Mouse (Mus musculus) forebrain, embryonic 13.5 days (tissue): Measurements from ENCODE around the gene Tfr2. TPM values are rescaled to one million over a fixed set of nuclear protein-coding genes. Genes with fewer than 3 reads are reported as not detected.
"Not testable (repeated sequence)": the region's sequence is repeated elsewhere in the genome, so short reads cannot be mapped to it uniquely, and the experiment has no call there.

Experiments used
- ATAC-seq: fragments of 200-750 bp; cut with Nextera tagmentation; 2 replicates; pipeline ENCODE4 v1.8.0; 2017
- H3K27ac ChIP-seq: fragments of 300-500 bp; sonication (generic); 2 replicates; pipeline ENCODE4 v1.5.1; 2015; ENCODE audit warnings: inconsistent platforms, mild to moderate bottlenecking, moderate library complexity
- H3K27me3 ChIP-seq: fragments of 300-500 bp; sonication (generic); 2 replicates; pipeline ENCODE4 v1.6.1; 2015; ENCODE audit warnings: mild to moderate bottlenecking, inconsistent platforms
- H3K36me3 ChIP-seq: fragments of 300-500 bp; sonication (generic); 2 replicates; pipeline ENCODE4 v1.6.1; 2015; ENCODE audit warnings: mild to moderate bottlenecking, inconsistent platforms; ENCODE audit not compliant: poor library complexity, severe bottlenecking
- H3K4me1 ChIP-seq: fragments of 300-500 bp; sonication (generic); 2 replicates; pipeline ENCODE4 v1.6.1; 2015; ENCODE audit warnings: inconsistent platforms
- H3K4me2 ChIP-seq: fragments of 300-500 bp; sonication (generic); 2 replicates; pipeline ENCODE4 v1.6.1; 2015; ENCODE audit warnings: inconsistent platforms, mild to moderate bottlenecking, moderate library complexity
- H3K4me3 ChIP-seq: fragments of 300-500 bp; sonication (generic); 2 replicates; pipeline ENCODE4 v1.5.1; 2015; ENCODE audit warnings: mild to moderate bottlenecking, inconsistent platforms
- H3K9ac ChIP-seq: fragments of 300-500 bp; sonication (generic); 2 replicates; pipeline ENCODE4 v1.6.1; 2015; ENCODE audit warnings: mild to moderate bottlenecking, inconsistent platforms
- H3K9me3 ChIP-seq: fragments of 300-500 bp; sonication (generic); replicated peaks from 2 replicates; pipeline ENCODE4 v1.6.1; 2016; ENCODE audit warnings: inconsistent platforms
- whole genome bisulfite sequencing: fragments of 180-500 bp; shearing (Covaris S2); methylation state at CpG from one replicate; pipeline ENCODE4 v1.1.7; 2015; 5-methylcytosine and 5-hydroxymethylcytosine counted together
- polyA plus RNA-seq: library from polyadenylated mRNA; unstranded; fragments of >200 nt; fragmentation: Nextera tagmentation; extraction: Ambion mirVana; gene quantifications from 2 replicates; pipeline ENCODE4 v1.2.1, GENCODE M21; 2015

Tfr2 gene
- polyA plus RNA-seq, 1 experiment from 2014 or later = 1.5 TPM

DNA sequence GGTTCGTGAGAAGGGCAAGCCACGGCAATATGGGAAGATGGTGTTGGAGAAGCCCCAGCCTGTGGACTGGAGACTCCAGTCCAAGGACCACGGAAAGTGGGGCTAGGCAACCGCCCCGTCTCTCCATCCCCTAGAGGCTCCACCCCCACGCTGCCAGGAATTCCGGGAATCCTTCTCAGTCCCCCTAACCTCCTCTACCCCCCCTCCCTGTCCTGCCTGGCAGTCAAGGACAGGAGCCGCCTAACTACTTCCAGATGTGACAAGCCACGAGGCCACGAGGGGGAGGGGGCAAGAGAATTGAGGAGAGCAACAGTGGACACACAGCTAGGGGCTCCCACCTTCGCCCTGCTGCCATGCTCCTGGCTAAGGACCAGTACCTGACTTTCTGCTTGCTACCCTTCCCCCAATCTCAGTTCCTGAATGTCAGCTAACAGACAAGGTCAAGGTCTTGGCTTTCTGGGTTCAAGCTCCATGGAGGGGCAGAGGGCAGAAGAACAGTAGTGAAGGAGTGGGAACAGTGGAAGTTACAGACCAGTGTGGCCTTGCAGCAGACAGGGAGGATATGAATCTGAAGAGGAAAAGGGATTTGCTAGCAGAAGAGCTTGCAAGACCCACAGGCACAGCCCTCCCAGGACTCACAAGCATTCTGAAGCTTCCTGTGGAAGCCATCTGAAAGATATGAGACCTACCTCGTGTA, 41.1 kb downstream of the Tfr2 start:
- no peak for ATAC-seq
- Histone ChIP-seq H3K4me3 (no peak overlapping the region), H3K27ac (no peak overlapping the region), H3K27me3 (peaks cover 23% of the 10 kb centered on the region), H3K9ac (peak overlapping the region; percentile 21; the same call in 1 of the 2 replicates), H3K4me2 (no peak overlapping the region; the same call in 1 of the 2 replicates), H3K4me1 (peaks cover 10% of the 10 kb centered on the region; the same call in 1 of the 2 replicates), H3K9me3 (no peaks in the 10 kb centered on the region), H3K36me3 (no peaks in the 10 kb centered on the region)
- 19% methylated on average over 11 of the region's 12 CpGs for WGBS

DNA sequence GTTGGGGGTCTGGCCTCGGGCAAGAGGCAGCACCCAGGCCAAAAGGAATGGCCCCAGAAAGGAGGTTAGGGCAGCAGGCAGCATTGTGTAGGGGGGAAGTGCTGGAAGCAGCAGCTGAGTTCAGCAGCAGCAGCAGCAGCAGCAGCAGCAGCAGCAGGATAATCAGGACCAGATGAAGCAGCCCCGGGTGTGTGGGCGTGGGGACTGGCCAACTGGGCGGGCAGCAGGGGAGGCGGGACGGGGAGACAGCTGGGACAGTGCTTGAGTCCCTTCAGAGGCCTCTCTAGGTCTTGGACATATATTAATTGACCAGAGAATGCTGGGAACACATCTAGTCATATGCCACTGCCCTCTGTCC, 41.6 kb downstream of the Tfr2 start:
- H3K9ac ChIP-seq = peak overlapping the region; percentile 21; the same call in 1 of the 2 replicates
- H3K4me2 ChIP-seq = no peak overlapping the region
- 37% methylated on average over 6 of the region's 6 CpGs for WGBS
- no peaks in the 10 kb centered on the region for H3K9me3 ChIP-seq
- H3K4me3 ChIP-seq = no peak overlapping the region
- H3K27me3 ChIP-seq = peaks cover 23% of the 10 kb centered on the region
- no peaks in the 10 kb centered on the region for H3K36me3 ChIP-seq
- peaks cover 10% of the 10 kb centered on the region; the same call in 1 of the 2 replicates for H3K4me1 ChIP-seq
- no peak for ATAC-seq
- no peak overlapping the region for H3K27ac ChIP-seq

DNA sequence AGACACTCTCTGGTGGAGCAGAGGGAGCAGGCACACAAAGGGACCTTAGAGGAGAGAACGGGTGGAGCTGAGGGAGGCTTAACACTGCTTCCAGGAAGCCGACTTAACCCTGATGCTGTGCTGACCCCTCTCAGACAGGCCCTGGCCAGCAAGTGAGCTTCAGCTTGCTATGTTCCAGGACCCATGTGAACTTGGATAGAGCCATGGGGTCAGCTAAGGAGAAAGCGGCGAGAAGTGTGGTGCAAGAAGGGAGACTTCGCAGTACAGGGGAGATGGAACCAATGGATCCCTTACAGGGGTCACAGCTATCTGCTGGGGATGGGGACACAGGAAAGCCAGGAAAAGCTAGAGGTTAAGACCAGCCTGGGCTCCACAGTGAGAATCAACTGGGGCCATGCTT, 43.4 kb downstream of the Tfr2 start:
- Histone ChIP-seq H3K9me3 (no peaks in the 10 kb centered on the region), H3K4me1 (peaks cover 7% of the 10 kb centered on the region; the same call in 1 of the 2 replicates), H3K27ac (no peak overlapping the region), H3K36me3 (no peaks in the 10 kb centered on the region), H3K27me3 (peaks cover 12% of the 10 kb centered on the region), H3K9ac (no peak overlapping the region), H3K4me3 (no peak overlapping the region), H3K4me2 (no peak overlapping the region)
- 67% methylated on average over 5 of the region's 5 CpGs for WGBS
- no peak for ATAC-seq

DNA sequence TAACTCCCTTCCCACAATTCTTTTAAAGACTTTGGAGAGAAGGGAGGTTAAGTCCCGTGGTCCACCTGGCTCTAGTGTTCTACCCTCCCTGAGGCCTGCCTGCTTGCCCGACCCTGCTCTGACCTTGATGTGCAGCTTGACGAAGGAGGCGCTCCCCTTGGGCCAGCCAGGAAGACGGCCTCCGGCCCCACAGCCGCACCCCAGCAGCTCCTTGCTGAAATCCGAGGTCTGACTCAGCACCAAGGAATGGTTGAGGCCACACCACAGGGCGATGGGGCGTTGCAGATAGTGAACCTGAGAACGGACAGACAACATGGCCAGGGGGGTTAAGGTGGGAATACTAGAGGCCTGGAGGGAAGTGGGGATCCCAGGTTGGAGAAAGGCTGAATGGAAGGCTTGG, 43.9 kb downstream of the Tfr2 start, which contains the start of gene Pcolce:
Gene Pcolce (minus strand): TSS at position 235 of the 400 bp plus-strand sequence.
- Histone ChIP-seq H3K9ac (peak within 1 kb of the TSS; percentile 38; the same call in 1 of the 2 replicates), H3K4me3 (no peak within 1 kb of the TSS), H3K27ac (no peak within 1 kb of the TSS), H3K4me1 (0 out of 2 replicates have a peak, but pooled peaks cover 3% of the 10 kb centered on the region), H3K9me3 (no peaks in the 10 kb centered on the region), H3K36me3 (no peaks in the 10 kb centered on the region), H3K27me3 (peaks cover 11% of the 10 kb centered on the region), H3K4me2 (no peak within 1 kb of the TSS)
- ATAC-seq = no peak
- WGBS = 72% methylated on average over 11 of the region's 11 CpGs

DNA sequence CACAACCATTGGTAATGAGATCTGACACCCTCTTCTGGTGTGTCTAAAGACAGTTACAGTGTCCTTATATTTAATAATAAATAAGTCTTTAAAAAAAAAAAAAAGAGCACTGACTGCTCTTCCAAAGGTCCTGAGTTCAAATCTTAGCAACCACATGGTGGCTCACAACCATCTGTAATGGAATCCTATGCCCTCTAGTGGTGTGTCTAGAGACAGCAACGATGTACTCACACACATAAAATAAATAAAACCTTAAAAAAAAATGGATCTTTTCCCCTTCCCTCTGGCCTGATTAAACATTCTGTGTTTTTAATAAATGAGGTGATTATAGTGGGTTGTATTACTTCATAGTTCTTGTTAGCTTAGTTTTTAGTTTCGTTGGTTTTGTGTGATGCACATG, 45.3 kb downstream of the Tfr2 start:
- WGBS = 91% methylated on average over 2 of the region's 2 CpGs
- H3K4me2 ChIP-seq, ATAC-seq, H3K4me1 ChIP-seq, H3K36me3 ChIP-seq, H3K9me3 ChIP-seq, H3K27ac ChIP-seq, H3K27me3 ChIP-seq, H3K4me3 ChIP-seq, H3K9ac ChIP-seq: not testable (repeated sequence)

DNA sequence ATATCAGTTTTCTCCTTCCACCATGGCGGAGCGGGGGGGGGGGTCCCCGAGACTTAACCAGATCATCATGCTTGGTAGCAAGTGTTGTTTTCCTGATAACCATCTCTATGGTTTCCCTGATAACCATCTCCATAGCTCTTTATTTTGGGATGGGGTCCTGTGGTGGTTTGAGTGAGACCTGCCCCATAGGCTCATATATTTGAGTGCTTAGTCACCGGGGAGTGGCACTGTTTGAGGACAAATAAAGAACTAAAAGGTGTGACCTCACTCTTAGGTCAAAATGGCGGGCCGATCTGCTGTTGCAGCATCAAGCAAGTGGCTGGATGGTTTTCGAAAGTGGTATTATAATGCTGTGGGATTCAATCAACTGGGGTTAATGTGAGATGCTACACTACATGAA, 45.7 kb downstream of the Tfr2 start:
- WGBS = 88% methylated on average over 7 of the region's 7 CpGs
- Histone ChIP-seq H3K4me3 (no peak overlapping the region), H3K36me3 (no peaks in the 10 kb centered on the region), H3K27ac (no peak overlapping the region), H3K4me1 (no peaks in the 10 kb centered on the region), H3K9me3 (no peaks in the 10 kb centered on the region), H3K9ac (no peak overlapping the region), H3K4me2 (no peak overlapping the region), H3K27me3 (0 out of 2 replicates have a peak, but pooled peaks cover 4% of the 10 kb centered on the region)
- ATAC-seq = no peak

DNA sequence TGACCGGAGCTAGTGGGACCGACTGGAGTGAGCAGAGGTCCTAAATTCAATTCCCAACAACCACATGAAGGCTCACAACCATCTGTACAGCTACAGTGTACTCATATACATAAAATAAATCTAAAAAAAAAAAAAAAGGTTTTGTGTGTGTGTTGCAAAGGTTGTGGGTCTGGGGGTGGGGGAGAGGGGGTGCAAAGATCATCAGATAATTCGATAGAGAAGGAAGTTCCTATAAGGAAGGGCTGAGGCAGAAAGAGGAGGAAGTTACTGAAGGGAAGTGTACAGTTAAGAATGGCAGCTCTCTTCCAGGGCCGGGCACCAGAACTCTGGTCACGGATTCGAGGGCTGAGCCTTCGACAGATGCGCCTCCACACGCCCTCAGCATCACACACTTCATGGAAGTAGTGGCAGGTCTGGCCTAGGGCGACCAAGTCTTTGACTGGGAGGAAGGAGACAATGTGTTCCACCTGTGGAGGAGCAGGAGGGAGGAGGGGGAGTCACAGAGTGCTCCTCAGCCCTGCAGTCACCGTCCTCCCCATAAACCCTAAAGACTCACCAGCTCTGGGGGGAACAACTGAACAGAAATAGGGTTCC, 54.4 kb downstream of the Tfr2 start:
- 87% methylated on average over 11 of the region's 11 CpGs for WGBS
- Histone ChIP-seq H3K4me1 (peaks cover 6% of the 10 kb centered on the region), H3K4me2 (no peak overlapping the region), H3K4me3 (no peak overlapping the region), H3K27ac (no peak overlapping the region), H3K36me3 (no peaks in the 10 kb centered on the region), H3K9me3 (no peaks in the 10 kb centered on the region), H3K27me3 (no peaks in the 10 kb centered on the region), H3K9ac (no peak overlapping the region)
- no peak for ATAC-seq

DNA sequence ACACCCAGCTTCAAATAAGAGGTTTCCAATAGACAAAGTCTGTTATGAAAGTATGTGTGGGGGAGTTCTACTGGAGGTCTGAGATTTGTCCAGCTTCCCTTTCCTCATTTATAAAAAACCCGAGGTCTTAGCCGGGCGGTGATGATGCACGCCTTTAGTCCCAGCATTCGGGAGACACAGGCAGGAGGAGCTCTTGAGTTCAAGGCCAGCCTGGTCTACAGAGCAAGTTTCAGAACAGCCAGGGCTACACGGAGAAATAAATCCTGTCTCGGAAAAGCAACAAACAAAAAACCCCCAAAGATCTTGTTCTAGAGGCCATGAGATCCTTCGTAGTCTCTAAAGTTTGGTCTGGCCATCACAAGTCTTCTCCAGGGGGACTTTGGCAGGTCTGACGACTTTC, 58.4 kb downstream of the Tfr2 start:
- Histone ChIP-seq H3K4me1 (peaks cover 36% of the 10 kb centered on the region), H3K36me3 (peaks cover 19% of the 10 kb centered on the region), H3K4me3 (peak overlapping the region; percentile 69), H3K9me3 (no peaks in the 10 kb centered on the region), H3K27ac (peak overlapping the region; percentile 92), H3K9ac (peak overlapping the region; percentile 80), H3K27me3 (no peaks in the 10 kb centered on the region), H3K4me2 (peak overlapping the region; percentile 73)
- whole genome bisulfite sequencing = 4% methylated on average over 9 of the region's 9 CpGs
- no peak for ATAC-seq

DNA sequence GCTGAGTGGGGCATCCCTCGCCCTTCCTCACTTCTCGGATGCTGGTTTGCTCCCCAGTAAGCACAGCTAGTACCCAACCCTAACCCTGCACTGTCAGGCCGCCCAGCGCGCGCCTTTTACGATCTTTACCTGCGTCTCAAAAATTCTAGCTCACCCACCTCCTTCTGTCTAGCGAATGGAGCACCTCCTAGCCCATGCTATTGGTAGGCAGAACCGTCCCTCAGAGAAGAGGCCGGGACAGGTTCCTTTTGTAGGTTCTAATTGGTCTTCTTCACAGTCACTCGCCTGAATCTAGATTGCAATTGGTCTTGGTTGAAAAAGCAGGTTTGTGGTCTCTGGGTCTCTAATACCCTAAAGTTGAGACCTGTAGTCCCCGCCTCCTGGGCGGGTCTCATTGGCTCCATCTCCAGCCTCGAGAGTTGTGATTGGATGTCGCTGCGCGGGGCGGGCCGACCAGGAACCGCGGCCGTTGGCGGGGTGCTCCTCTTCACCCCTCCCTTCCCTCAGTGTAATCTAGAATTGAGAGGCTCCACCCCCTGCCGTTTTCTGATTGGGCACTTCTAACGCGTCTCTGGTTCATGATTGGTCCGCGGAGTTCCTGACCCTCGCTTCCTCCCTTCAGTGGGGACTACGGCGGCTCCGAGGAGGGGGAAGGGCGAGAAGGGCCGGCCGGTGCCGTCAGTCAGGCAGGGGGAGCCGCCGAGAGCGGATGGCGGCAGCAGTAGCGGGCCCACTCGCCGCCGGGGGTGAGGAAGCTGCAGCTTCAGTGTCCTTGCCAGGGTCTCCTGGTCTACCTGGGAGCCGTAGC, 59.1 kb downstream of the Tfr2 start, which contains the start of the genes Fbxo24, Lrch4 and Gm20605:
Gene Fbxo24 (minus strand): TSS at position 505 of the 808 bp plus-strand sequence.
Gene Lrch4 (plus strand): TSS at position 624 of the 808 bp plus-strand sequence.
Gene Gm20605 (plus strand): TSS at position 678 of the 808 bp plus-strand sequence.
- no peaks in the 10 kb centered on the region for H3K9me3 ChIP-seq
- H3K36me3 ChIP-seq = peaks cover 25% of the 10 kb centered on the region
- H3K4me2 ChIP-seq = peak within 1 kb of the TSS; percentile 77
- peak within 1 kb of the TSS; percentile 92 for H3K27ac ChIP-seq
- peak within 1 kb of the TSS; percentile 81 for H3K9ac ChIP-seq
- peak; percentile 99 for ATAC-seq
- 0% methylated on average over 46 of the region's 46 CpGs for WGBS
- H3K4me1 ChIP-seq = peaks cover 36% of the 10 kb centered on the region
- peak within 1 kb of the TSS; percentile 69 for H3K4me3 ChIP-seq
- no peaks in the 10 kb centered on the region for H3K27me3 ChIP-seq

DNA sequence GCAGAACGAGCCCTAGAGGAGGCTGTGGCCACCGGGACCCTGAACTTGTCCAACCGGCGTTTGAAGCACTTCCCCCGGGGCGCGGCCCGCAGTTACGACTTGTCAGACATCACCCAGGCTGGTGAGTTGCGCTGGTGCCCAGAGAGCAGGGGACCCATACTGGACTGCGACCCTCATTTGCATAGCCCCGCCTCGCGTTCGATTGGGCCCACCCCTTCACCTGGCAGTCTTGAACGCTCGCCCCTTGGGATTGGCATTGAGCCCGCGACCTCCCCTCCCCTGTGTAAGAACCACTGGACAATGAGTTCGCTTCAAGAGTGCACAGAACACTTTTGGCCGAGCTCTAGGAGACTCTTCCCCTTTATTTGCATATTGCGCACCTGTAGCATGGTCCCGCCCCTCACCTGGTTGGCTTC, 59.7 kb downstream of the Tfr2 start:
- WGBS = under 1% methylated on average over 23 of the region's 23 CpGs
- Histone ChIP-seq H3K9me3 (no peaks in the 10 kb centered on the region), H3K27ac (peak overlapping the region; percentile 88), H3K4me3 (peak overlapping the region; percentile 69), H3K27me3 (no peaks in the 10 kb centered on the region), H3K4me2 (peak overlapping the region; percentile 77), H3K4me1 (peaks cover 36% of the 10 kb centered on the region), H3K9ac (peak overlapping the region; percentile 81), H3K36me3 (peaks cover 31% of the 10 kb centered on the region)
- peak; percentile 14 for ATAC-seq

DNA sequence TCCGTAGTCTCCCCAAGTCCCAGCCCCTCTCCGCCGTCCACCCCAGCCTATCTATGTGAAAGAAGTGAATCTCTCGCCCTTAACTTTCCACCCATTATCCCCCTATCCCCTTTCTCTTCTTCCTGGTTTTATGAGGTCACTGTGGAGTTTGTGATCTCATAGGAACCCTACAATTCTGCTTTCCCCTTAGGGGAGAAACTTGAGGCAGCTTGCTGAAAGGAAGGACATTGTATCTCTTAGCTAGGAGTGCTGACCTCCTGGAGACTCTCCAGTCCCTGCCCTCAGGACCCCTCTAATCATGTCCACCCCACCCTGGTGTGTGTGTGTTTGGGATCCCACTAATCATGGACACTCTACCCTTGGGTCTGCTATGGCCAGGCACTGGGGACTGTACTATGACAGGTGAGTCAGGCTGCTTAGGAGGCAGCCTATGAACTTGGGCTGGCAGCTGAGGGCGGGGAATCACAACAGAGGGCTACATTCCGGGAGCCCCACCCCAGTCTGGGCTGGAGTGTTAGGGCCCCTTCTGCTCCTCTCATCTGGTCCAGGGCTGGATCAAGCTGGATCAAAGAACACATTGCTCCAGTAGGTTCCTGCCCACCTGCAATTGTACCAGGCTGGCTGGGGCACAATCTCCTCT, 60.4 kb downstream of the Tfr2 start:
- H3K4me1 ChIP-seq = peaks cover 36% of the 10 kb centered on the region
- H3K36me3 ChIP-seq = peaks cover 37% of the 10 kb centered on the region
- H3K9me3 ChIP-seq = no peaks in the 10 kb centered on the region
- H3K4me2 ChIP-seq = peak overlapping the region; percentile 77
- peak overlapping the region; percentile 88; the same call in 1 of the 2 replicates for H3K27ac ChIP-seq
- H3K4me3 ChIP-seq = peak overlapping the region; percentile 69
- no peak for ATAC-seq
- no peaks in the 10 kb centered on the region for H3K27me3 ChIP-seq
- peak overlapping the region; percentile 81 for H3K9ac ChIP-seq
- 27% methylated on average over 6 of the region's 6 CpGs for WGBS
